ENCODE assay signal across 8 mouse cellular contexts in genomic region chr13:42709611-42710331, GRCm38 (mm10). TPM values are rescaled to one million over a fixed set of nuclear protein-coding genes. Genes with fewer than 3 reads are reported as not detected.
DNase-seq lines count a peak whose midpoint lies in the region; ATAC-seq lines count a peak whose summit lies in the region.

No protein-coding gene starts in this region.

- no peak for DNase-seq in heart, embryonic 10.5 days (ENCODE audit: low spot score)
- no peak for DNase-seq in heart, postnatal 36 days
- peak; percentile 3 for DNase-seq in 3134 (ENCODE audit: extremely low read depth, insufficient read length, low spot score)
- peak; percentile 76 to 79 for DNase-seq in cerebellum, postnatal 25 days
- DNase-seq in neural tube, embryonic 10.5 days (ENCODE audit: extremely low spot score, low spot score), result peak; percentile 43
- no peak for DNase-seq in thymus, postnatal 0 days (ENCODE audit: low spot score)
- DNase-seq in adrenal gland, adult 2 months, result no peak

- H3K4me2 ChIP-seq in hindbrain, embryonic 15.5 days, result peak overlapping the region; percentile 61

- H3K36me3 ChIP-seq in heart, embryonic 10.5 days, result no peaks in the 10 kb centered on the region
- no peaks in the 10 kb centered on the region for H3K36me3 ChIP-seq in hindbrain, embryonic 15.5 days

- peaks cover 40% of the 10 kb centered on the region for H3K27me3 ChIP-seq in heart, embryonic 10.5 days (ENCODE audit: insufficient read depth, poor library complexity, severe bottlenecking)
- no peaks in the 10 kb centered on the region for H3K27me3 ChIP-seq in hindbrain, embryonic 15.5 days

- peak overlapping the region; percentile 56 for H3K4me3 ChIP-seq in heart, embryonic 10.5 days
- H3K4me3 ChIP-seq in hindbrain, embryonic 15.5 days, result peak overlapping the region; percentile 92

- intact Hi-C loops in heart, postnatal 36 days (cut with DNase I), result no loop called here

- H3K4me1 ChIP-seq in heart, embryonic 10.5 days, result peaks cover 11% of the 10 kb centered on the region
- peaks cover 19% of the 10 kb centered on the region for H3K4me1 ChIP-seq in hindbrain, embryonic 15.5 days (replicated peaks)

- H3K9ac ChIP-seq in hindbrain, embryonic 15.5 days, result peak overlapping the region; percentile 96

- no peaks in the 10 kb centered on the region for H3K9me3 ChIP-seq in heart, embryonic 10.5 days
- no peaks in the 10 kb centered on the region for H3K9me3 ChIP-seq in hindbrain, embryonic 15.5 days

- H3K27ac ChIP-seq in heart, embryonic 10.5 days, result no peak overlapping the region
- peak overlapping the region; percentile 95 for H3K27ac ChIP-seq in hindbrain, embryonic 15.5 days (replicated peaks)

- 2% methylated on average over 39 of the region's 39 CpGs for WGBS in heart, embryonic 10.5 days
- 1% methylated on average over 39 of the region's 39 CpGs for WGBS in hindbrain, embryonic 15.5 days

- ATAC-seq in hindbrain, embryonic 15.5 days (ENCODE audit: low FRiP score, low read depth), result peak; percentile 86

RNA-seq across cellular contexts. Expression of gene Phactr1, which starts 29.3 kb away (rescaled TPM):
- 3.4 and 4.1 TPM in 2 replicates for polyA plus RNA-seq in heart, embryonic 10.5 days (2016; fragmentation: Nextera tagmentation; extraction: Ambion mirVana)
- 1 to 10 TPM; 6.2 to 7.1 TPM for total RNA-seq in heart, postnatal 36 days (2021)
- polyA plus RNA-seq in hindbrain, embryonic 15.5 days (2015; fragmentation: Nextera tagmentation; extraction: Ambion mirVana), result 46.1 and 56.0 TPM in 2 replicates
- 2.7 and 3.2 TPM in 2 replicates for polyA plus RNA-seq in thymus, postnatal 0 days (2015; fragmentation: Nextera tagmentation; extraction: Ambion mirVana)
- 1 to 10 TPM; 5.2 to 5.9 TPM for total RNA-seq in adrenal gland, adult 2 months (2021)
- polyA plus RNA-seq in adrenal gland, adult 2 months (2012; rRNA removed), result 1.5 and 2.0 TPM in 2 replicates

Comparison
In these comparisons a context has a peak if more than half of its experiments do, and no peak if none do; other contexts are left out.
1. DNase-seq: peak in 3134 (single experiment), cerebellum, postnatal 25 days (2 of 2) and neural tube, embryonic 10.5 days (single experiment); none in heart, embryonic 10.5 days (single experiment), heart, postnatal 36 days (0 of 2), thymus, postnatal 0 days (single experiment) and adrenal gland, adult 2 months (single experiment).